Mouse (Mus musculus): ENCODE results near the gene Cidec.

DNA sequence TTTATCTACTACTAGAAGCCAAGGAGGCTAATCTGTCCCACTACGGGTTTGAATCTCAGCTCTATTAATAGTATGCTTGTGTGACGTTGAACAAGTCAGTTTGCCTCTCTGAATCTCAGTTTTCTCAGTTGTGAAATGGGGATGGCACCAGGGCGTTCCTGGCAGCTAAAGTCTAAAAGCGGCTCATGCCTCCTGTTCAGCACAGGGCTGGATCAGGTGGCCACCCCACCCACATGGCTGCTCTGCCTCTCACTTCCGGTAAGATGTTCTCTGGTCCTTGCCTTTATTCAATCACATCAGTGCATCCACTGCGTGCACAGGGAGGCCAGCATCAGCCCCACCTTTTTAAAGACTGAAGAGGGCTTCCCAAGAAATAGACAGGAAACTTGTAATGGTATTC, 30.1 kb downstream of the Cidec start:
- TF ChIP-seq GATA1 (IDR thresholded peaks at IDR 0.05; ENCODE audit: low read length): no peak
- TF ChIP-seq TAL1 (IDR thresholded peaks at IDR 0.05; ENCODE audit: low read length): no peak

Measured in erythroblast, embryonic 14.5 days (primary cell).